In the genomic region with DNA sequence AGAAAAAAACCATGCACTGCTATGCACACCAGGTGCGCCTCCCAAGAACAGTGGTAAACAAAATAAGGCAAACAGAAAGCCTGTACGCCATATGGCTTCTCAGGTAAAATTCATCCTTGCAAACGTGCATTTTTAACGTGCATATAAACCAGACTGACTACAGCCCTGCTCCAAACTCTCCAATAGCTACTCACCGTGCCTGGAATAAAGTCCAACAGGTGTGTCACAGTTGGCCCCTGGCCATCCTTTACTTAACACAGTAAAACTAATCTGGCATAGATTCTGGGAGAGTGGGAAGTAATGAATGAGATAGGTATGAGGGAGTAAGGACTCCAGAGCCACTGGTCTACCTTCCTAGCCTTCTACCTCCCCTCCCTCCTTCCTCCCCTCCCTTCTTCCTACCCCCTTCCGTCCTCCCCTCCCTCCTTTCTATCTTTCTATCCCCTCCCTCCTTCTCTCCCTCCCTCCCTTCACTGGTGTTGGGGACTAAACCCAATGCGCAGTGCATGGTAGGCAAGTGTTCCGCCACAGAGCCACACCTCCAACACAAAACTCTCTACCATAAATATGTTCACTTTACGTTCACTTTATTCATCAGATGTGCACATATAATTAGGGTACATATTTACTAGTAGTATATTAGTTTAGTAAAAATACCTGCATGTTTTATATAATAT, we compare ENCODE assay signal across 10 mouse cellular contexts. TPM values are rescaled to one million over a fixed set of nuclear protein-coding genes. Genes with fewer than 3 reads are reported as not detected.
"Had no signal": no experiment of that assay in that cellular context is flagged by ENCODE, and none has a peak within 500 bp of the region (broad histone marks: within the 10 kb centered on the region; RNA-seq: fewer than 3 reads in every experiment).

No protein-coding gene starts in this region.

- H3K4me2 ChIP-seq: limb, embryonic 13.5 days; lung, embryonic 14.5 days; midbrain, embryonic 13.5 days had no signal

- H3K36me3 ChIP-seq: limb, embryonic 13.5 days; midbrain, embryonic 13.5 days had no signal

- H3K27ac ChIP-seq: limb, embryonic 13.5 days; liver, embryonic 14.5 days; midbrain, embryonic 13.5 days had no signal

- H3K9me3 ChIP-seq: limb, embryonic 13.5 days; midbrain, embryonic 13.5 days had no signal

- H3K27me3 ChIP-seq: limb, embryonic 13.5 days; midbrain, embryonic 13.5 days had no signal

- DNase-seq: kidney, adult 2 months; kidney, postnatal 25 days; right cerebral cortex, postnatal 14 days; thymus, adult 2 months; thymus, postnatal 25 days had no signal

- H3K9ac ChIP-seq: limb, embryonic 13.5 days; liver, embryonic 14.5 days; lung, embryonic 14.5 days; midbrain, embryonic 13.5 days had no signal

- ATAC-seq: midbrain, embryonic 13.5 days had no signal

- H3K4me3 ChIP-seq: limb, embryonic 13.5 days; midbrain, embryonic 13.5 days had no signal

RNA-seq across cellular contexts. Expression of a gene that starts 56.3 kb away (rescaled TPM):
- total RNA-seq: liver, adult 2 months had no signal
